Mouse (Mus musculus): ENCODE results near the gene Gm49369.

DNA sequence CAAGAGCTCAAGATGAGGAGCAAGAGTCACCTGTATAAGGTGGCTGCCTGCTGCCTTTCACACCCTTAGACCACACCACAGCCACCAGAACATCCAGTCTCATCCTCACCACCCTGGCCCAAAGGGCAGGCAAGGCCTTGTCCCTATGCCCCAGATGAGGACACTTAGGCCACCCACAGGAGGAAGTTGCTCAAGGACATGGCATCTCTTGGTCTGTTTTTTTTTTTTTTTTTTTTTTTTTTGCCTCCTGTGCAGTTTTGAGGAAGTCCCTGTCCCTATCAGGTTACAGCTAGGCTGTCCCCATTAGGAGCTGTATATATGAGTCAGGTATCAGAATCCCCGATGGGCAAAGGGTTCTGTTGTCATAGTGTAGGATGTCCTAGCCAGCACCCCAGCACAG, 16.8 kb upstream of the Gm49369 start:
- TF ChIP-seq CTCF (IDR thresholded peaks at IDR 0.05; ENCODE audit: low read depth) (no peak), EP300 (IDR thresholded peaks at IDR 0.05; ENCODE audit: low read depth) (no peak)
